Comparison of ENCODE assay signal across 10 mouse cellular contexts in the genomic region with DNA sequence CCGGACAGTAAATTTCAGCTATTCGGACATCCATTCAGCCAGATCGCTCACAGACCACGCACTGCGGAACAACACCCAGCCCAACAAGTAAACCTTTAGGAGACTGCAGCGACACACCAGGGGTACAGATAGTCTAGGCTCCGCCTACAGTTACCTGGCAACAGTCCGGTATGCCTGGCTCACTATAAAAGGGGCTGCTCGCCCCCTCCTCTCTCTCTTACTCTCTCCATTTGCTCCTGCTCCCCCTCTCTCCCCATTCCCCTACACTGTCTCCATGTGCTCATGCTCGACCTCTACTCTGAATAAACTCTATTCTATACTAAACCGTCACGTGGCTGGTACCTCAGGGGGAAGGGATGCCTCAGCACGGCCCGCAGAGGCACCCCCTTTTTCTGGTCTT.
DNase-seq lines count a peak whose midpoint lies in the region; ATAC-seq and TF ChIP-seq lines count a peak whose summit lies in the region.
"Had no signal": no experiment of that assay in that cellular context is flagged by ENCODE, and none has a peak within 500 bp of the region (broad histone marks: within the 10 kb centered on the region; RNA-seq: fewer than 3 reads in every experiment).

No protein-coding gene starts in this region.

- peak overlapping the region; percentile 3; the same call in 1 of the 2 replicates for H3K9ac ChIP-seq in lung, embryonic 14.5 days
- H3K9ac ChIP-seq in embryonic facial prominence, embryonic 15.5 days: no peak overlapping the region
- no peak overlapping the region for H3K9ac ChIP-seq in hindbrain, postnatal 0 days (replicated peaks; ENCODE audit: low read length)
- H3K9ac ChIP-seq in neural tube, embryonic 12.5 days: peak overlapping the region; percentile 5; the same call in 1 of the 2 replicates
- H3K9ac ChIP-seq: liver, embryonic 14.5 days had no signal

- no peak for TF ChIP-seq POLR2A in lung, adult 2 months (IDR thresholded peaks at IDR 0.05; ENCODE audit: borderline replicate concordance, extremely low read depth, low read depth, low read length)

- peak; percentile 16 for DNase-seq in lung, embryonic 14.5 days
- no peak for DNase-seq in lung, adult 2 months
- peak; percentile 40 for DNase-seq in hindbrain, postnatal 0 days (ENCODE audit: low spot score)
- no peak for DNase-seq in right cerebral cortex, postnatal 14 days
- no peak for DNase-seq in adrenal gland, postnatal 10 days
- DNase-seq: kidney, postnatal 25 days had no signal

- peak; percentile 25; the same call in 1 of the 2 replicates for ATAC-seq in lung, embryonic 14.5 days (ENCODE audit: insufficient read depth)
- ATAC-seq in embryonic facial prominence, embryonic 15.5 days (ENCODE audit: insufficient number of reproducible peaks, low FRiP score, low TSS enrichment, low read depth): no peak
- ATAC-seq in hindbrain, postnatal 0 days: peak; percentile 53
- peak; percentile 70 for ATAC-seq in neural tube, embryonic 12.5 days (ENCODE audit: low FRiP score, low read depth)
- no peak for ATAC-seq in megakaryocyte-erythroid progenitor cell, adult 5-6 weeks (replicated peaks; ENCODE audit: low FRiP score, low TSS enrichment, poor library complexity, severe bottlenecking)

- no peaks in the 10 kb centered on the region for H3K36me3 ChIP-seq in lung, embryonic 14.5 days (ENCODE audit: insufficient read depth)
- no peaks in the 10 kb centered on the region for H3K36me3 ChIP-seq in embryonic facial prominence, embryonic 15.5 days
- no peaks in the 10 kb centered on the region for H3K36me3 ChIP-seq in hindbrain, postnatal 0 days (ENCODE audit: insufficient read depth, low read length)
- H3K36me3 ChIP-seq in neural tube, embryonic 12.5 days: no peaks in the 10 kb centered on the region

- peak overlapping the region; percentile 44; the same call in 1 of the 2 replicates for H3K4me2 ChIP-seq in lung, embryonic 14.5 days
- H3K4me2 ChIP-seq in embryonic facial prominence, embryonic 15.5 days (replicated peaks): peak overlapping the region; percentile 30
- H3K4me2 ChIP-seq in hindbrain, postnatal 0 days (ENCODE audit: low read depth, low read length): peak overlapping the region; percentile 36
- H3K4me2 ChIP-seq in neural tube, embryonic 12.5 days (replicated peaks): peak overlapping the region; percentile 56

- WGBS in lung, embryonic 14.5 days: 4% methylated on average over 14 of the region's 14 CpGs
- 5% methylated on average over 14 of the region's 14 CpGs for WGBS in lung, adult 2 months
- WGBS in embryonic facial prominence, embryonic 15.5 days: 8% methylated on average over 14 of the region's 14 CpGs
- WGBS in hindbrain, postnatal 0 days: 2% methylated on average over 14 of the region's 14 CpGs
- WGBS in neural tube, embryonic 12.5 days: 2% methylated on average over 14 of the region's 14 CpGs

- H3K4me3 ChIP-seq in lung, embryonic 14.5 days (ENCODE audit: low read depth, low read length): no peak overlapping the region
- no peak overlapping the region for H3K4me3 ChIP-seq in lung, adult 2 months (replicated peaks; ENCODE audit: extremely low read depth, low read depth, low read length)
- no peak overlapping the region for H3K4me3 ChIP-seq in embryonic facial prominence, embryonic 15.5 days (replicated peaks)
- 0 out of 2 replicates have a peak overlapping the region, but pooled peaks have one; percentile 17 for H3K4me3 ChIP-seq in hindbrain, postnatal 0 days (ENCODE audit: low read length)
- 0 out of 2 replicates have a peak overlapping the region, but pooled peaks have one; percentile 5 for H3K4me3 ChIP-seq in neural tube, embryonic 12.5 days

- TF ChIP-seq CTCF in lung, embryonic 14.5 days (IDR thresholded peaks at IDR 0.05; ENCODE audit: low read depth): no peak
- TF ChIP-seq CTCF in lung, adult 2 months (IDR thresholded peaks at IDR 0.05; ENCODE audit: insufficient read depth, low read length): no peak
- no peak for TF ChIP-seq CTCF in hindbrain, postnatal 0 days (IDR thresholded peaks at IDR 0.05; ENCODE audit: low read depth)

- H3K27me3 ChIP-seq in lung, embryonic 14.5 days (ENCODE audit: insufficient read depth, low read length): peaks cover 5% of the 10 kb centered on the region; the same call in 1 of the 2 replicates
- H3K27me3 ChIP-seq in embryonic facial prominence, embryonic 15.5 days: peaks cover 11% of the 10 kb centered on the region
- no peaks in the 10 kb centered on the region for H3K27me3 ChIP-seq in hindbrain, postnatal 0 days (ENCODE audit: insufficient read depth, low read length)
- no peaks in the 10 kb centered on the region for H3K27me3 ChIP-seq in neural tube, embryonic 12.5 days (replicated peaks)

- no peak overlapping the region for H3K27ac ChIP-seq in lung, embryonic 14.5 days (ENCODE audit: low read depth)
- H3K27ac ChIP-seq in embryonic facial prominence, embryonic 15.5 days (replicated peaks): no peak overlapping the region
- H3K27ac ChIP-seq in hindbrain, postnatal 0 days: no peak overlapping the region
- H3K27ac ChIP-seq in neural tube, embryonic 12.5 days: no peak overlapping the region
- H3K27ac ChIP-seq: liver, embryonic 14.5 days had no signal

- H3K4me1 ChIP-seq in lung, embryonic 14.5 days (ENCODE audit: insufficient read depth): peaks cover 2% of the 10 kb centered on the region; the same call in 1 of the 2 replicates
- no peaks in the 10 kb centered on the region for H3K4me1 ChIP-seq in lung, adult 2 months (ENCODE audit: control insufficient read depth, insufficient read depth, low read length)
- H3K4me1 ChIP-seq in embryonic facial prominence, embryonic 15.5 days: peaks cover 24% of the 10 kb centered on the region
- peaks cover 17% of the 10 kb centered on the region for H3K4me1 ChIP-seq in hindbrain, postnatal 0 days (ENCODE audit: insufficient read depth, low read length)
- peaks cover 22% of the 10 kb centered on the region for H3K4me1 ChIP-seq in neural tube, embryonic 12.5 days

- no peaks in the 10 kb centered on the region for H3K9me3 ChIP-seq in lung, embryonic 14.5 days (ENCODE audit: low read depth, low read length)
- no peaks in the 10 kb centered on the region for H3K9me3 ChIP-seq in embryonic facial prominence, embryonic 15.5 days (replicated peaks)
- no peaks in the 10 kb centered on the region for H3K9me3 ChIP-seq in hindbrain, postnatal 0 days (ENCODE audit: low read length)
- H3K9me3 ChIP-seq in neural tube, embryonic 12.5 days: no peaks in the 10 kb centered on the region

Comparison
In these comparisons a context has a peak if more than half of its experiments do, and no peak if none do; other contexts are left out.
1. DNase-seq: peak in lung, embryonic 14.5 days (single experiment) and hindbrain, postnatal 0 days (single experiment); none in lung, adult 2 months (single experiment), right cerebral cortex, postnatal 14 days (single experiment) and adrenal gland, postnatal 10 days (single experiment).
2. ATAC-seq: peak in lung, embryonic 14.5 days (single experiment), hindbrain, postnatal 0 days (single experiment) and neural tube, embryonic 12.5 days (single experiment); none in embryonic facial prominence, embryonic 15.5 days (single experiment) and megakaryocyte-erythroid progenitor cell, adult 5-6 weeks (single experiment).
3. H3K4me3 ChIP-seq: peak in hindbrain, postnatal 0 days (single experiment) and neural tube, embryonic 12.5 days (single experiment); none in lung, embryonic 14.5 days (single experiment), lung, adult 2 months (single experiment) and embryonic facial prominence, embryonic 15.5 days (single experiment).
4. H3K9ac ChIP-seq: peak in lung, embryonic 14.5 days (single experiment) and neural tube, embryonic 12.5 days (single experiment); none in embryonic facial prominence, embryonic 15.5 days (single experiment) and hindbrain, postnatal 0 days (single experiment).
5. Peak in every context shown above with its lines, with median percentiles within 50 percentile points of each other: H3K4me2 ChIP-seq.